Mouse (Mus musculus) thymus, postnatal 25 days (tissue): ENCODE results near the gene Nipsnap2.
"Not testable (repeated sequence)": the region's sequence is repeated elsewhere in the genome, so short reads cannot be mapped to it uniquely, and the experiment has no call there.

Experiments used
- DNase-seq: peaks from one replicate; pipeline ENCODE4 v3.0.0; 2022

Nipsnap2 gene

GRCm38 (mm10) chr5:129770443-129771355 is 45.8 kb downstream of the Nipsnap2 start:
- no peak for DNase-seq

GRCm38 (mm10) chr5:129772433-129772832 is 47.6 kb downstream of the Nipsnap2 start:
- DNase-seq = no peak

GRCm38 (mm10) chr5:129773330-129773729 is 48.5 kb downstream of the Nipsnap2 start:
- not testable (repeated sequence) for DNase-seq

GRCm38 (mm10) chr5:129774661-129775060 is 49.8 kb downstream of the Nipsnap2 start:
- DNase-seq = no peak

- no peak for DNase-seq
Observed at GRCm38 (mm10) chr5:129778348-129778995, 53.6 kb downstream of the Nipsnap2 start.

- peak; percentile 69 for DNase-seq
Observed at GRCm38 (mm10) chr5:129778996-129779716, 54.3 kb downstream of the Nipsnap2 start.

GRCm38 (mm10) chr5:129780131-129780530 is 55.3 kb downstream of the Nipsnap2 start:
- DNase-seq = no peak

- DNase-seq = peak; percentile 11
Observed at GRCm38 (mm10) chr5:129782211-129782610, 57.3 kb downstream of the Nipsnap2 start.

GRCm38 (mm10) chr5:129785235-129785870 is 60.5 kb downstream of the Nipsnap2 start:
- no peak for DNase-seq

- no peak for DNase-seq
Observed at GRCm38 (mm10) chr5:129786161-129786560, 61.3 kb downstream of the Nipsnap2 start.

- peak; percentile 95 for DNase-seq
Observed at GRCm38 (mm10) chr5:129786818-129787790, 62.2 kb downstream of the Nipsnap2 start, which contains the start of gene Psph. Gene Psph (minus strand): TSS chr5:129787449.

- no peak for DNase-seq
Observed at GRCm38 (mm10) chr5:129787818-129788593, 63.1 kb downstream of the Nipsnap2 start.

GRCm38 (mm10) chr5:129790591-129790990 is 65.7 kb downstream of the Nipsnap2 start:
- not testable (repeated sequence) for DNase-seq
